Mouse (Mus musculus) hindbrain, embryonic 15.5 days (tissue): Measurements from ENCODE around the gene Prss22. TPM values are rescaled to one million over a fixed set of nuclear protein-coding genes. Genes with fewer than 3 reads are reported as not detected.

Source experiments
- ATAC-seq: fragments of 200-750 bp; cut with Nextera tagmentation; 2 replicates; pipeline ENCODE4 v1.8.0; 2017; ENCODE audit warnings: low read depth, moderate number of reproducible peaks, moderate TSS enrichment; ENCODE audit not compliant: low FRiP score
- H3K27ac ChIP-seq: fragments of 300-500 bp; sonication (generic); replicated peaks from 2 replicates; pipeline ENCODE4 v1.5.1; 2015; ENCODE audit warnings: mild to moderate bottlenecking, inconsistent platforms
- H3K27me3 ChIP-seq: fragments of 300-500 bp; sonication (generic); 2 replicates; pipeline ENCODE4 v1.6.1; 2015; ENCODE audit warnings: control low read depth, inconsistent platforms
- H3K36me3 ChIP-seq: fragments of 300-500 bp; sonication (generic); 2 replicates; pipeline ENCODE4 v1.6.1; 2015; ENCODE audit warnings: control low read depth, inconsistent platforms
- H3K4me1 ChIP-seq: fragments of 300-500 bp; sonication (generic); replicated peaks from 2 replicates; pipeline ENCODE4 v1.6.1; 2015; ENCODE audit warnings: control low read depth, inconsistent platforms
- H3K4me2 ChIP-seq: fragments of 300-500 bp; sonication (generic); 2 replicates; pipeline ENCODE4 v1.6.1; 2015; ENCODE audit warnings: moderate library complexity, mild to moderate bottlenecking, inconsistent platforms
- H3K4me3 ChIP-seq: fragments of 300-500 bp; sonication (generic); 2 replicates; pipeline ENCODE4 v1.5.1; 2015; ENCODE audit warnings: mild to moderate bottlenecking, inconsistent platforms
- H3K9ac ChIP-seq: fragments of 300-500 bp; sonication (generic); 2 replicates; pipeline ENCODE4 v1.6.1; 2015; ENCODE audit warnings: inconsistent platforms
- H3K9me3 ChIP-seq: fragments of 300-500 bp; sonication (generic); 2 replicates; pipeline ENCODE4 v1.6.1; 2016; ENCODE audit warnings: control low read depth, inconsistent platforms
- WGBS: fragments of 180-500 bp; shearing (Covaris S2); methylation state at CpG from one replicate; pipeline ENCODE4 v1.1.7; 2015; 5-methylcytosine and 5-hydroxymethylcytosine counted together
- polyA plus RNA-seq: library from polyadenylated mRNA; unstranded; fragments of >200 nt; fragmentation: Nextera tagmentation; extraction: Ambion mirVana; gene quantifications from 2 replicates; pipeline ENCODE4 v1.2.1, GENCODE M21; 2015

The Prss22 gene
- polyA plus RNA-seq: not detected in 2 replicates

DNA sequence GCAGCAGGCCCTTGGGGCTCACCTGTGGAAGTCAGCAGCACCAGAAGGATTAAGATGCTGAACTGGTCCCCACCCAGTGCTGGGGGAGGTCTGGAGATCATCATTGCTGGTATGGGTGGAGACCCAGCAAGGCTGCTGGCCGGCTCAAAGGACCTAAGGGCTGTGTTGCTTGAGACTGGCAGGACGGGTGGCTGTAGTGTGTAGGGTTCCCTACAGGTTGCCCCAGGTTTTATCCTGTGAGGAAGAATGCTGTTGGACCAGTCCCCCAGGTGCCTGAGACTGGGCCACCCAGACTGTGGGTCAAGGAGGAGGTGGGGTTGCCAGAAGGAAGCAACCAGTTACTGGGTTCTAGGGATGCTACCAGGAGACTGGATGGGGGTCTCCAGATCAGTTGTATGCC, at the start of gene Prss22:
Prss22 (minus strand) TSS at position 200 of the 400 bp plus-strand sequence.
- Histone ChIP-seq H3K27ac (no peak within 1 kb of the TSS), H3K4me2 (no peak within 1 kb of the TSS), H3K9me3 (no peaks in the 10 kb centered on the region), H3K4me3 (no peak within 1 kb of the TSS), H3K4me1 (peaks cover 12% of the 10 kb centered on the region), H3K27me3 (no peaks in the 10 kb centered on the region), H3K9ac (no peak within 1 kb of the TSS), H3K36me3 (no peaks in the 10 kb centered on the region)
- WGBS: 71% methylated on average over 2 of the region's 2 CpGs
- no peak for ATAC-seq

DNA sequence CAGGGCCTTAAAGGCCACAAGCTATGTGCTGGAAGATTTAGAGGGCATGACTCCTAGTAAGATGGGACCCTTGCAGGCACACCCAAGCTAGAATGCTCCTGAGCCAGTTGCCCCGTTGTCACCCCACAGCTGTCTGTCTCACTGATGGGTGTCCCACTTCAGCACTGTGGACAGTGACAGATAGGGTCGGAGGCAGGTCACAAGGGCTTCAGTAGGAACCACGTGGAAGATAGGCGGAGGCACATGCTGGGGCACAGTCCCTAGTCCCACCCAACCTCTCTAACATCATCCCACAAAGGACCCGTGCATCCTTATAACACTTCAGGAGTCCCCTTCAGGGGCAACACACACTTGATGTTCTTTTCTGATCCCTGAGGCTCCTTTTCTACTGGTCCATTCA, 48.1 kb upstream of the Prss22 start:
- no peak for ATAC-seq
- 45% methylated on average over 5 of the region's 5 CpGs for WGBS
- H3K36me3 ChIP-seq: peaks cover 36% of the 10 kb centered on the region

DNA sequence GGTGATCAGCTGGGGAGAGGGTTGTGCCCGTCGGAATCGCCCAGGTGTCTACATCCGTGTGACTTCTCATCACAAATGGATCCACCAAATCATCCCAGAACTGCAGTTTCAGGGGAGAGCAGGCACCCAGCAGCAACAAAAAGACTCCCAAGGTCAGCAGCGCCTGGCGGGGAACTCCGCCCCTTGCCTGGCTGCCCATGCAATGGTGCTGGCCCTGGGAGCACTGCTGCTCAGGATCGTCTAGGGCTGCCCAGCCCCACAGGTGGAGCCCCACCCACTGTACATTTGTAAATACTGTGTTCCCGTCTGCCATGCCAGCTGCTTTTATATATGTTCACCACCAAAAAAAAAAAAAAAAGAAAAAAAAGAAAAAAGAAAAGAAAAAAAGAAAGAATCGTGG, 47.7 kb upstream of the Prss22 start:
- Histone ChIP-seq H3K4me3 (no peak overlapping the region), H3K27ac (no peak overlapping the region), H3K4me1 (no peaks in the 10 kb centered on the region), H3K4me2 (no peak overlapping the region), H3K27me3 (no peaks in the 10 kb centered on the region), H3K9me3 (no peaks in the 10 kb centered on the region), H3K9ac (no peak overlapping the region), H3K36me3 (peaks cover 33% of the 10 kb centered on the region)
- ATAC-seq: no peak
- WGBS: 81% methylated on average over 10 of the region's 10 CpGs

More for the DNA sequence above, 48.1 kb upstream of the Prss22 start:
- no peak overlapping the region for H3K27ac ChIP-seq
- H3K27me3 ChIP-seq: no peaks in the 10 kb centered on the region
- no peaks in the 10 kb centered on the region for H3K9me3 ChIP-seq
- no peak overlapping the region for H3K9ac ChIP-seq
- no peaks in the 10 kb centered on the region for H3K4me1 ChIP-seq
- H3K4me2 ChIP-seq: no peak overlapping the region
- H3K4me3 ChIP-seq: no peak overlapping the region

DNA sequence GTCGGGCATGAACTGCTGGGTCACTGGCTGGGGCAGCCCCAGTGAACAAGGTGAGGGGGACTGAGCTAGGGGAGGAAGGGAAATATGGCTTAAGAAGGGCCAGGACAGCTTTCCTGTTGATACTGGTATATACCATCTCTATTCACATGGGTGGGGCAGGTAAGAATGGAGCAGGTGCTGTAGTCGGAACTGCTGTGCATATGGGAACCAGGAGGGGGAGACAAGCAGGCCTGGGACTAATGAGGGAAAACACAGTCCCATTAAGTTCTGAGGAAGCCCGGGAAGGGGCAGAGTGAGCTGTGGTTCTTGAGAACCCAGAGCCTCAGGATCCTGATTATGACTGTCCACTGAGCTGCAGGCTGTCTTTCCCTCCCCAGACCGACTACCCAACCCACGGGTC, 46.6 kb upstream of the Prss22 start:
- no peak overlapping the region for H3K9ac ChIP-seq
- no peaks in the 10 kb centered on the region for H3K27me3 ChIP-seq
- ATAC-seq: no peak
- no peaks in the 10 kb centered on the region for H3K4me1 ChIP-seq
- WGBS: 73% methylated on average over 5 of the region's 5 CpGs
- H3K36me3 ChIP-seq: peaks cover 29% of the 10 kb centered on the region
- H3K4me2 ChIP-seq: no peak overlapping the region
- no peak overlapping the region for H3K27ac ChIP-seq
- H3K4me3 ChIP-seq: no peak overlapping the region
- H3K9me3 ChIP-seq: no peaks in the 10 kb centered on the region

DNA sequence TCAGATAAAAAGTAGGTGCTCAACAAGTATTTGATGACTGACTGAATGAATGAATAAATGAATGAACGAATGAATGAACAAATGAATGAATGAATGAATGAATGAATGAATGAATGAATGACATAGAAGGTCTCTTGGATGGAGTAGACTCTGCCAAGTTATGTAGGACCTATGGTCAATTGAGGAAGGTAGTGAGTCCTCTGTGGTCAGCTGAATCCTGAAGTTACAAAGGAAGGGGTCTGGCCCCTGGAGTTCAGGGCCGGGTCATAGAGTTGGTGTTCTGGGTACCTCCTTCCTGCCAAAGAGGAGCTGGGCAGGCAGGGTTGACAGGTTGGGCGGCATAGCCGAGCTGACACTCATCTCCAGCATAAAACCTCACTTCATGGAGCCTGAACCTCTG, 39.9 kb upstream of the Prss22 start, which contains the start of gene Prss27:
Prss27 (plus strand) TSS at position 301 of the 400 bp plus-strand sequence.
- Histone ChIP-seq H3K9me3 (no peaks in the 10 kb centered on the region), H3K4me1 (no peaks in the 10 kb centered on the region), H3K9ac (no peak within 1 kb of the TSS), H3K4me3 (no peak within 1 kb of the TSS), H3K36me3 (no peaks in the 10 kb centered on the region), H3K27ac (no peak within 1 kb of the TSS), H3K4me2 (no peak within 1 kb of the TSS), H3K27me3 (no peaks in the 10 kb centered on the region)
- WGBS: 72% methylated on average over 4 of the region's 4 CpGs
- ATAC-seq: no peak

DNA sequence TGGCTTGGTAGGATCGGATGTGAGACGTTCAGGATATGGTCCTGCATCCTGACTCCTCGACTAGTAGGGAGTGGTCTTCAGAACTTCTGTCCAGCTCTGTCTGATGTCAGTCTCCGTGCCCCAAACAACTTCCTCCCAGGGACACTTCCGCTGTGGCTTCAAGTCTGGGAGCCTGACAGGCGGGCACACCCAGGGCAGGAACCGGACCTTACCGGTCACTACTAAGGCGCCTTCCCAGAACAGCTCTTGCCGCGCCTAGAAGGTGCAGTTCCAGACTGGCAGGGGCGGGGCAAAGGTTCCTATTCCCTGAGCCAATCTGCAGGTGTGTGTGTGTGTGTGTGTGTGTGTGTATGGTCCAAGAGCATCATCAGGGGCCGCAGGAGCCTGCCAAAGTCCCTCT, 39.5 kb upstream of the Prss22 start:
- H3K9ac ChIP-seq: no peak overlapping the region
- ATAC-seq: no peak
- H3K4me3 ChIP-seq: no peak overlapping the region
- H3K4me2 ChIP-seq: no peak overlapping the region
- H3K27me3 ChIP-seq: no peaks in the 10 kb centered on the region
- 89% methylated on average over 13 of the region's 13 CpGs for WGBS
- no peaks in the 10 kb centered on the region for H3K36me3 ChIP-seq
- no peaks in the 10 kb centered on the region for H3K4me1 ChIP-seq
- no peaks in the 10 kb centered on the region for H3K9me3 ChIP-seq
- H3K27ac ChIP-seq: no peak overlapping the region

DNA sequence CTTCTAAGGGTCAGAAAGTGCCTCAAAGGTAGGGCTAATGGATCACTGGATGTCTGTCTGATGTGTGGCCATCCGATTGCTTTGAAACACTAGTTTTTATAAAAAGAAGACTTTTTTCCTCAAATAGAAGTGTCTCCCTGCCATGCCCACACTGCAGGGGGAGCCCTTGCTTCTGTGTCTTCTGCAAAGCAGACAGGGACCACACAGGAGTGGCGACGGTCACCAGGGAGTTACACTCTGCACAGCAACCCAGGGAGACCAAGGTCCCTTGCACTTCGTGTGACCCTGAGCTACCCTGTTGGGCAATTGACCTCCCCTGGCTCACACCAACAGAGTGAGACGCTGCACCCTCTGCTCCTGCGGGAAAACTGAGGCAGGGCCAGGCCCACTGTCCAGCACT, 39.1 kb upstream of the Prss22 start:
- WGBS: 79% methylated on average over 6 of the region's 6 CpGs
- H3K27ac ChIP-seq: no peak overlapping the region

DNA sequence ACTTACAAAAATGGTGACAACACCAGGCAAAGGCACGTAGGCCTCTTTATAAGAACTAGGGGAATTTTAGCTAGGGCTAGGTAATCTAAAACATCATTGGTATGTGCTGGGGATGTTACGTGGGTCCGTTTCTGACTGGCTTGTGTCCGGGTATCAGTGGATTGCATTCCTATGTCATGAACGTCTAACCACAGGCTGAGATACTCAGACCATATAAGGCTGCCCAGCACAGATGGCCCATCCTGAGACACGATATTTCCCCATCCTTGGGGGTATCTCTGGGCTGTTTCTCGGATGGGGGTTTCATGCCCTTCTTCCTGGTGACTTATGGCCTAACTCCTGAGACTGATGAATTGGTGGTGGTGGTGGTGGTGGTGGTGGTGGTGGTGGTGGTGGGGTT, 37.2 kb upstream of the Prss22 start:
- Histone ChIP-seq H3K4me2 (no peak overlapping the region), H3K4me3 (no peak overlapping the region), H3K27me3 (no peaks in the 10 kb centered on the region), H3K27ac (no peak overlapping the region), H3K36me3 (no peaks in the 10 kb centered on the region), H3K9me3 (no peaks in the 10 kb centered on the region), H3K4me1 (no peaks in the 10 kb centered on the region), H3K9ac (no peak overlapping the region)
- 87% methylated on average over 7 of the region's 7 CpGs for WGBS
- ATAC-seq: no peak

More for the DNA sequence above, 39.1 kb upstream of the Prss22 start:
- Histone ChIP-seq H3K36me3 (no peaks in the 10 kb centered on the region), H3K27me3 (no peaks in the 10 kb centered on the region), H3K4me3 (no peak overlapping the region), H3K4me1 (no peaks in the 10 kb centered on the region), H3K9ac (no peak overlapping the region), H3K9me3 (no peaks in the 10 kb centered on the region), H3K4me2 (no peak overlapping the region)
- ATAC-seq: no peak

DNA sequence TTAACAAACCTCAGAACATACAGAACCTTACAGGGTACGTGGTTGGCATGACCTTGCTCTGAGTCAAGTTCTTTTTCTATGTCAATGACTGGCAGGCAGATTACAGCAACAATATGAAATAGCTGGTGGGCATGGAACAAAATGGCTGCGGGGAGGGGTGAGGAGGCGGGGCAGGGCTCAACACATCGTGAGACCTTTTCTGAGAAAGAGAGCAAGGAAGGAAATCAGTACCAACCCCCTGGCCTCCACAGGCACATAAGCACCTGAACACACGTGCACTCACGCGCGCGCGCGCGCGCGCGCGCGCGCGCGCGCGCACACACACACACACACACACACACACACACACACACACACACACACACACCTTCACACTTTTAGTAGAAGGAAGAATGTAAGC, 32.7 kb upstream of the Prss22 start:
- H3K4me2 ChIP-seq: no peak overlapping the region
- H3K27me3 ChIP-seq: no peaks in the 10 kb centered on the region
- no peaks in the 10 kb centered on the region for H3K36me3 ChIP-seq
- no peak overlapping the region for H3K4me3 ChIP-seq
- WGBS: 90% methylated on average over 22 of the region's 22 CpGs
- H3K9ac ChIP-seq: no peak overlapping the region
- H3K9me3 ChIP-seq: no peaks in the 10 kb centered on the region
- no peak overlapping the region for H3K27ac ChIP-seq
- no peak for ATAC-seq
- no peaks in the 10 kb centered on the region for H3K4me1 ChIP-seq

DNA sequence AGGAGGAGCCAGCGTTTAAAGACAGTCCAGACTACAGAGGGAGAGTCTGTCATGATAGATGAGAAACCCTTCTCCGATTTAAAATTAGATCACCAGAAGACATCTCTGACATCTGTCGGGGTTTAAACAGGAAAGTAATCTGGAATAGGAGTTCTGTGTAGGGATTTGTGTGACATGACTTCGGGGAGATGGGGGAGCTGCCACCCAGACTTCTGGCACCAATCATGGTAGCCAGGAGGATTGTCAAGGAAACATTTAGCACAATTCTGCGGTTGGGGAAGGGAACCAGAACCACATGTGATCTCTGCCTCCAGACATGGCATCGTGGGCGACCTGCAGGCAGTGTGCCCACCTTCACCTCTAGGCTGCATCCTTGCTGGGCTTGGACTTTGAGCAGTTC, 31.6 kb upstream of the Prss22 start:
- no peaks in the 10 kb centered on the region for H3K36me3 ChIP-seq
- WGBS: 90% methylated on average over 7 of the region's 7 CpGs
- H3K27me3 ChIP-seq: no peaks in the 10 kb centered on the region
- H3K9ac ChIP-seq: no peak overlapping the region
- H3K4me2 ChIP-seq: no peak overlapping the region
- ATAC-seq: no peak
- H3K27ac ChIP-seq: no peak overlapping the region
- no peak overlapping the region for H3K4me3 ChIP-seq
- no peaks in the 10 kb centered on the region for H3K4me1 ChIP-seq
- no peaks in the 10 kb centered on the region for H3K9me3 ChIP-seq

DNA sequence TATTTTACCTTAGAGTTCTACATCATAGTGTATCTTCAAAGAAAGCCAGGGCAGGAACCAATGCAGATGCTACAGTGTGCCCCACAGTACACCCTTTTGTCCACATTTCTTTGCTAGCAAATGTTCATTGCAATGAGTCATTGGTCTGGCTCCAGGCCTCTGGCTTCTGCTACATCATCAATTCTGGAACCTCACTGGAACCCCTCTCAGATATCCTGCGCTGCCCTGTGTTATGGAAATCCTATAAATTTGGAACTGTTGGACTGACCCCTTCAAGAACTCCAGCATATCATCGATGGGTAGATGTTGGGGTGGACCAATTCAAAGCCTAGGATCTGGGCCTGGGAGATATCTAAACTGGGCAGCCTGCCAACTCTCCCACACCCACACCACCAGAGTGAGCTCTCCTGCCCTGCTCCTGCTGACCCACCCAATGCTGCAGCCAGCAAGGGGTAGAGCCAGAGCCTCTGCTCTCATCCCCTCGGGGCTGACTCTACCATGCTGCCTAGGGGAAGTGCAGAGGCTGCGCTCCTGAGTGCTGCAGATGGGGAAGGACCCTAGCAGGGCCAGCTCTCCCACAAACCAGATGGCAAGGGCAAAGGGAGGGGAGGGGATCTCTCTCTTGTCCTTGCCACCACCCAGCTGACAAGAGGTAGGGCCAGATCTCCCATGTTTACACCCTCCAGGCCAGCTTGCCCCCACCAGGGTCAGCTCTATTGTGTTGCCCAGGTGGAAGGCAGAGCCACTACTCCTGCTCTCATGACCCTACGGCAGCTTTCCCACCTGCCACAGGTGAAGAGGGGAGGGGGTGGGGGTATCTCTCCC, 23.7 kb upstream of the Prss22 start:
- no peaks in the 10 kb centered on the region for H3K36me3 ChIP-seq
- H3K27me3 ChIP-seq: no peaks in the 10 kb centered on the region
- ATAC-seq: no peak
- H3K4me1 ChIP-seq: no peaks in the 10 kb centered on the region
- H3K4me3 ChIP-seq: no peak overlapping the region
- no peaks in the 10 kb centered on the region for H3K9me3 ChIP-seq
- no peak overlapping the region for H3K27ac ChIP-seq
- H3K9ac ChIP-seq: no peak overlapping the region
- WGBS: 77% methylated on average over 5 of the region's 5 CpGs
- no peak overlapping the region for H3K4me2 ChIP-seq

DNA sequence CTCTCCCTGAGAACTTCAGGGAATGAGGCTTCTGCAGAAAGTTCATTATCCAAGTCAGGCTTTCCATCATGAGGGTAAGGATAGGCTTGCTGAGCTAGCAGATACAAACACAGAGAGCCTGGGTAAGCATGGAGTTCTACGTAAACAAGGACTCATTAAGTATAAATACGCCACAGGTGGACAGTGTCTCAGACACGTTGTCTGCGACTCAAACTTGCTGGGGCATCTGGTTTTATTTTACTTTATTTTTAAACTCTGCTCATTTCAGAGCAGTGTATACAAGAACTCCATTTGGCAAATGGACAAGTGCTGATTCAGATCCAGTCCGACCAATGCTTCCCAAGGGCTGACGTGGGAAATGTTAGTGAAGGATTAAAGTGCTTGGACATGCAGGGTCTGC, 22.8 kb upstream of the Prss22 start:
- H3K27ac ChIP-seq: no peak overlapping the region
- 87% methylated on average over 6 of the region's 6 CpGs for WGBS
- no peaks in the 10 kb centered on the region for H3K27me3 ChIP-seq
- H3K9ac ChIP-seq: no peak overlapping the region
- ATAC-seq: no peak
- no peaks in the 10 kb centered on the region for H3K36me3 ChIP-seq
- H3K9me3 ChIP-seq: no peaks in the 10 kb centered on the region
- H3K4me3 ChIP-seq: no peak overlapping the region
- H3K4me2 ChIP-seq: no peak overlapping the region
- H3K4me1 ChIP-seq: no peaks in the 10 kb centered on the region

DNA sequence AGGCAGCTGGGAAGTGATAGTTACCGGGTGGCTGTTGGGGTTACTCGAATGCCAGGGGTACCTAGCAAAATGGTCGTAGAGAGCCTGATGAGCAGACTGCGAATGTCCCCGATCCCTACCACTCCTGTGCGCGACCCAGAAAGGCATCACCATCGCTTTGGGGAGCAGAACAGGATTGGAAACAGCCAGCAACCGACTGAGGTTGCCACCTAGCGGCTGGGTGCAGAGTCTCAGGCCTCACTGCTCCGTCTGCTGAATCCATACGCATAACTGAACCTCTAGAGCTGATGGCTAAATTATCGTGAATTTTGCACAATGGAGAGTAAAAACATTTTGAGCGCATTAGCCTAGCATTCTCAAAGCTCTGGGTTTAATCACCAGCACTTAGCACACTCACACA, 17.8 kb upstream of the Prss22 start:
- Histone ChIP-seq H3K36me3 (no peaks in the 10 kb centered on the region), H3K9ac (no peak overlapping the region), H3K4me1 (no peaks in the 10 kb centered on the region), H3K4me3 (no peak overlapping the region), H3K27ac (no peak overlapping the region), H3K9me3 (no peaks in the 10 kb centered on the region), H3K27me3 (no peaks in the 10 kb centered on the region), H3K4me2 (no peak overlapping the region)
- no peak for ATAC-seq
- 28% methylated on average over 14 of the region's 14 CpGs for WGBS
